Mouse (Mus musculus) spleen, postnatal 36 days (tissue): ENCODE measurements at regions not wholly inside any gene's neighbourhood (a gene's known extent, or its start where the extent isn't known, plus 50 kb on each side); places are given as distances from the start of the nearest gene placed in this dataset.

ENCODE experiments used
- DNase-seq, 2 experiments: peaks; one replicate each; pipeline ENCODE4 v3.0.0; 2022; ENCODE audit warnings: low spot score in 2 of 2, mixed read lengths in 1 of 2

DNA sequence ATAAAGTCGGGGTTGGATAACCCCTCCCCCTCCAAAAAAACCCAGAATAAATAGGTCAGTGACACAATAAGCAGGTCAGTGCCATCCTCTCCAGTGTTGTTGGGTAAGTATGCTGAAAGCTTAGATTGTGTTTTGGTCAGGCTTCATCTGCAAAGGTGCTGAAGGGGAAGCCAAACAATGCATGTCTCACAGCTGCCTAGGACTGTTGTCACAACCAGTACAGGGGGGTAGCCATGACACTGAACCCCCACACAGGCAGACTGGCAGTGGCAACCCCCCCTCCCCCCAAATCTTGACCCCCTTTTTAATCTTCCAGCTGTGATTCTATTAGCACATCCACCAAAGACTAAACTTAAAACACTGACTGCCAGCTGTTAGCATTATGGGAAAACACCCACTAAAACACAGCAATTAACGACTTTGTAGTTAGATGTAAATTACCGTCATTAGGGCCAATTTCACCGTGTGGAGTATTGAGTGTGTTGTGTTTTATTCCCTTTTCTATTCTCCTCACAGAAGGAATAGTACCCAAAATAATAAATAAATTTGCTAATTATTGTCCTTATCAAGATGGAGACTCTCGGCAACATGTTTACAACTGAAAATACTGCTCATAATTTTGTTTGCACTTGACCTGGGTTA is 105.5 kb upstream of the Ufm1 start:
- no peak for DNase-seq

DNA sequence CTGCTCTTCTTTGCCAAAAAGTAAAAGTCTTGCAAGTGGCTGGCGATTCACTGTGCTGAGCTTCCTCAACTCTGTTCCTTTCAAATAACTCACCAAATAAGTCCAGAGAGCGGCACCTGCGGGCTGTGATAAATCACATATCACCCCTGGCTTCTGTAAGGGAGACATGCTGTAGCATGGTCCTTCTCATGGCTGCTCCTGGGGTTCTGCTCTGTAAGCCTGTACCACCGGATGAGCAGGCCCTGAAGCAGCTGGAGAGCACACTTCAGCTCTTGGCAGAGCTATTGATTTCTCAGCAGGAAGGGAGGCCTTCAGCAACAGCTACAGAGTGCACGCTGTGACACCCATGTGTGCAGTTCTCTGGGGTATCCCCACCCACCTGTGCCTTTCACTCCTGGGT is 101.5 kb upstream of the Ufm1 start:
- peak; percentile 8 for DNase-seq

DNA sequence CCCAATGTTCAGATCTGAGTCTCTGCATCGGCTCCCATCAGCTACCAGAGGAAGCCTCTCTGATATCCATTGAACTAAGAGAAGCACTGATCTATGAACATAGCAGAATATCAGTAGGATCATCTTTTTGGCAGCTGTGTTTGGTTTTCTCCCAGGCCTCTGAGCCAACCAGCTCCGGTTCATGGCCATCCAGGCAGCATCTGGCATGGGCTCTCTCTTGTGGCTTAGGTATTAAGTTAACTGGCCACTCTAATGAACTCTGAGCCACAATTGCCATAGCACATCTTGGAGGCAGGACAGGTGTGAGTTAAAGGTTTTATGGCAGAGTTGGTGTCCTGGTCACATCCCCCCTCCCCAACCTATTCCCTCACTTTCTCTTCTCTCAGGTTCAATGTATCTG is 90.2 kb upstream of the Ufm1 start:
- no peak for DNase-seq

DNA sequence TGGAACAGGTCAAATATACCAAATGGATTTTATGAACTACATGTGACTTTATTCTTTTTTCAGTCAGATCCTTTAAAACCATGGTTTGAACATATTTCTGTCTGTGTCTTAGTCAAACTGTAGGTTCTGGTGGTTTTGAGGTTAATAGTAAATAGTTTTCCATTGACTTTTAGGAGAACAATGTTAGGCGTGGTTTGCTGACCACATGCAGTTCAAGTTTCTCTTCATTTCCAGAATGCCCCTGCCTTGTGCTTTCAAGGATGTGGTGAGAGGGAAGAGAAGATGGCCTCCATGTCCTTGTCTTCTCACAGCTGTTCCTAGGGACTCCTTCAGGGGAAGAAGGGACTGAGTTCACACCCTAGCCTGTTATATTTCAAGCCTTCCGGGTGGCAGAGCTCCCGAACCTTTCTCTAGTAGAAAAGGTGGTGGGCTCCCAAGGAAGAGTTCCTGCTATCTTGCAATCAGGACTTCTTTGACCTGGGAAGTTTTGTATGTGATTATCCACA is 76.1 kb upstream of the Ufm1 start:
- no peak for DNase-seq

DNA sequence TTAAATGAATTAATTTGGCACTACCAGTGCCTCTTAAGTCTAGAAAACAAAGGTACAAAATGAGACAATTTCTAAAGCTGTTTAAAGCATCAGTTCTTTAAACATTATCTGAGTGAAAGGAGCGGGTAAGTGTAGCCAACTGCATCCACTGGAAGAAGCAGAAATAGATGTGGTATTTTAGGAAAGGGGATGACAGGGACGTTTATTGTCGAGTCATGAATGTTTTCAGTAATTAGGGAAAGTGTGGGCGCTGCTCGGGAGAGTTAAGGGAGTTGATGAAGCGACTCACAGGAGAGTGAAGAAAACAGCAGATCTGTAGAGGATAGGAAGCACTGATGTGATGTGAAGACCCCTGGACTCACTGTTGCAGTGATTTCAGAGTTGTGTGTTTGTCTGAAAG is 68.1 kb upstream of the Ufm1 start:
- no peak for DNase-seq

DNA sequence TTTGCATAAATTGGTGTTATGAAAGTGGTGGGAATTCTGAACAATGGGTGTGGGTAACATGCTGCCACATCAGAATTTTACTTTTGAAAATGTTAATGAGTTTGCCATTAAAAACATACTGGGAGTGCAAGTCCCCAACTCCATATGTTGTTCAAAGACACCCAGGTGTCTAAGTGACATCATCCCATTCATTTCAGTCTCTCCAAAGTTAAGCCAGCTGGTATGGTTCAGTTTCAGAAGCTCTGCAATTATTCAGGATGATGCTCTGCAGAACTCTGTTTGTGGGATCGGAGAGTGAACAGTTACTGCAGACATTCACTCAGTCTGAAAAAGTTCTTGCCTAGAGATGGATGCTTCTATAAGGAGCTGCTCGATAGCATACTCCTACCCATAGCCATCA is 56.3 kb upstream of the Ufm1 start:
- DNase-seq, result no peak

DNA sequence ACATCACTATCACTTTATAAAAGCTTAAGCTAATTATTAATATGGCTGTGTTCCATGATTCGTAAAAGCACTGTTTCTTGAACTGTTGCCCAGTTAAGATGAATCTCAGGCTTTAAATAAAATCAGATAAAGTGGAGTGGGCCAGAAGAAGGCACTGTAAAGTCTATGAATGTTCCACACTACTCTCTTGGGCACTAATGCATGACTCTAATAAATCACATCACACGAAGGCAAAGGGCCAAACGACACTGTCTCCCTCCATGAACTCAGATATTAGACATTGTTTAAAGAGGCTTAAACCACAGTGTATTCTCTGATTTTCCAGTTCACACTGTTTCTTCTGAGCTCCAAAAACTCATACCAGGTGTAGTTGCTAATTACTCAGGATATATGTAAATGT is 55.9 kb upstream of the Ufm1 start:
- DNase-seq, result no peak

DNA sequence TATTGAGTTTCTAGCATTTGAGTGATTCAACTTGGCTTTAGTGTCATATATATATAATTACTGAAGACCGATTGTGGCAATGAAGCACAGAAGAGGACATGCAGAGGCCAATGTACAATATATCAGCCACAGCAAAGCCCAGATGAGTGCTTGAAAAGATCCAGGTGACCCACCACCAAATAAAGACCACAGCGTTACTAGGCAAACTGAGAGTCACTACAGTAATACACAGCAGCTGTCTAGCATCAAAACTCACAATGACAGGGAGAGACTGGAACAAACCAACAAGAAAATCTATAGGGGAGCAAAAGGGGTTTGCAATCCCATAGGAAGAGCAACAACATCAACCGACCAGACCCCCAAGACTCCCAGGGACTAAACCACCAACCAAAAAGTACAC is 54.3 kb upstream of the Ufm1 start:
- DNase-seq, result no peak

DNA sequence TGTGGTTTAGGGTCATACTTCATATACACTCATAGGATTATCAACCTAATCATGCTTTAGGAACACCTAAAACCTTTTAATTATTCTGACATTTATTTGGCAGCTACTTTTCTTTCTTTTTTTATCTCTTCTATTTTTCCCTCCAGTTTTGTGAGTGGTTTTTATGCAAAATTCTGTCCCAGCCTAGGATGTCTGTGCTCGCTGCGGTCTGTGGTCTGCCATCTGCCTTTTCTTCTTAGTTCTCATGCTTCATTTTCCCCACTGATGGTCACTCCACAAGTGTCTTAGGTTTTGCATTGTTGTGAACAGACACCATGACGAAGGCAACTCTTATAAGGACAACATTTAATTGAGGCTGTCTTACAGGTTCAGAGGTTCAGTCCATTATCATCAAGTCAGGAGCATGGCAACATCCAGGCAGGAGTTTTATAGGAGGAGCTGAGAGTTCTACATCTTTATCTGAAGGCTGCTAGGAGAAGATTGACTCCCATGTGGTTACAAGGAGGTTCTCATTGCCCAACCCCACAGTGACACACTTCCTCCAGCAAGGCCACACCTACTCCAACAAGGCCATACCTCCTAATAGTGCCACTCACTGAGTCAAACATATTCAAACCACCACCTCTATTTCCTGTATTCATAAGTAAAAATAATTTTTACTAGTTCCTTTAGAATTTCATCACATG is 50.5 kb upstream of the Ufm1 start:
- no peak for DNase-seq
